Mouse (Mus musculus): ENCODE data around the gene Thra.

Gene Thra

DNA sequence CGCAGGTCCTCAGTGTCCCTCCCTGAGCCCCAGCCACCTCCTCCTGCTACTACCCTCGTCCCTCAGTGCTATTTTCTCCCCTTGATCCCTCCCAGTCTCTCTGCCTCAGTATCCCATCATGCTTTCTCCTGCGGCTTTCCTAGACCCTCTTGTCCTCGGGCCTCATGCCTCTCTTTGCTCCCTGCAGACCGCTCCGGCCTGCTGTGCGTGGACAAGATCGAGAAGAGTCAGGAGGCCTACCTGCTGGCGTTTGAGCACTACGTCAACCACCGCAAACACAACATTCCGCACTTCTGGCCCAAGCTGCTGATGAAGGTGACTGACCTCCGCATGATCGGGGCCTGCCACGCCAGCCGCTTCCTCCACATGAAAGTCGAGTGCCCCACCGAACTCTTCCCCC lies 23.7 kb downstream of the Thra start:
- no peak for DNase-seq (ENCODE audit: inconsistent age in 2 of 2, low spot score in 1 of 2)

DNA sequence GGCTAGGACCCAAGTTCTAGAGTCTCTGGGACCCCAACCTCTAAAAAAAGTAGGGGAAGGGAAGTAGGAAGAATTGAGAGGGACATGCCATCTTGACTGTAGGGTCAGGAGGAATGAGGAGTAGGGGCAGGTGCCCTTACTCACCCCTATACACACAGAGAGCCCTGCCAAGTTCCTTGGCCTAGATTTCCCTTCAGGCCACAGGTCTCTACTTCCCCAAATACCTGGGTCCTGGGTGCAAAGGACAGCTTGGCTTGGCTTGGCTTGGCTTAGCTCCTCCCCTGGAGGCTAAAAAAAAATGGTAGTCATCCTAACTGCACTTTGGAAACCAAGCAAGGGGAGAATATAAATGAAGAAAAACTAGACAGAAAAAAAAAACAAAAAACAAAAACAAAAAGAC lies 24.3 kb downstream of the Thra start:
- no peak for DNase-seq (ENCODE audit: inconsistent age in 2 of 2, low spot score in 1 of 2)

DNA sequence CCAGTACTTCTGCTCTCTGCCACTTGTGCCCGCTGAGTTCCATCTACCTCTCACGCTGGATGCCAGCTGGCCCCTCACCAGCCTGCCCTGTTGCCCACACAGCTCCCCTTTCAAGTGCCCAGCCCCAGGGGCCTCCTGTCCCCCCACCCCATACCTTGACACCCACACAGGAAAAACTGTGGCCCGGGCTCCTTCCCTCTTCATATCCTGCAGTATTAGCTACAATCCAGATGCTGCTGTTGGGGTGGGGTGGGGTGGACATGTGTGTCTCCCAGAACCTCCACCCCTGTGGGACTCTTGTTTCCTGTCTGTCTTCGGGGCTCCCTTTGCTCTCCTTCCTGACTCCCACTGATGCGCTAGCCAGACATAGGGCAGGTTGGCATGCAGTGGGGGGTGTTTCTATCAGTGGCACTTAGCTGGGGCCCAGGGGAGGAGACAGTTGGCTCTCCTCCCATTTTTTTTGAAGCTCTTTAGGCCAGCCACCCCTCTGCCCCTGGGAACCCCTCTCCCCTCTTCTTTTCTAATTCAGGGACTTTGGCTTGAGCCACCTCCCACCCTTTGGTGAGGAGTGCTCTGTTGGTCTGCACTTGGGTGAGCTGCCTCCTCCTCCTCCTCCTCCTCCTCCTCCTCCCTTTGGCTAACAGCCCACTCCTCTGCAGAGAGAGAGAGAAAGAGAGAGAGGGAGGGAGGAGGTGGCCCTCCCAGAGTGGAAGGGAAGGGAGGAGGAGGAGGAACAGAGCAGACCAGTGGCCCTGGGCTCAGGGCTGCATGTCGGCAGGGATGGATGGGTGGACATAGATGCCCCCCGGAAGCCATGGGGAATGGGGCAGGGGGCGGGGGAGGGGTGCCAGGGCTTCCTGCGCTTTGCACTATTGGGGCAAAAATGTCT lies 25.2 kb downstream of the Thra start:
- peak; percentile 25 to 71 for DNase-seq (ENCODE audit: inconsistent age in 2 of 2, low spot score in 1 of 2)

DNA sequence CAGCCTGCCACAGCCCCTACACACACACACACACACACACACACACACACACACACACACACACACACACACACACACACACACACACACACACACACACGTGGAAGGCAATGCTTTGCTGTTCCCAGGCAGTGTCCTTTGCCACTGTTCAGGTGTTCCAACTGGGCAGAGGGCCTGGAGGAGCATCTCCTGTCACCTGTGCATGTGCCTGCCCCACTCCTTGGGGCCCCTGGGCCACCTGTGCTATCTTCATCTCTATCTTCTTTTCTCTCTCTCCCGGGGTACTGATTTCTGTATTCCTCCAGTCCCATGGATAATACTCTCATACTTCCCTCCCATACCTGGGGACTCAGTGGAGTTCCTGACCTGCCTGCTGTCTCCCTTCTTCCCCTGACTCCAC lies 25.9 kb downstream of the Thra start:
- DNase-seq (ENCODE audit: inconsistent age in 2 of 2, low spot score in 1 of 2), result peak in 1 of 2 experiments; percentile 67

DNA sequence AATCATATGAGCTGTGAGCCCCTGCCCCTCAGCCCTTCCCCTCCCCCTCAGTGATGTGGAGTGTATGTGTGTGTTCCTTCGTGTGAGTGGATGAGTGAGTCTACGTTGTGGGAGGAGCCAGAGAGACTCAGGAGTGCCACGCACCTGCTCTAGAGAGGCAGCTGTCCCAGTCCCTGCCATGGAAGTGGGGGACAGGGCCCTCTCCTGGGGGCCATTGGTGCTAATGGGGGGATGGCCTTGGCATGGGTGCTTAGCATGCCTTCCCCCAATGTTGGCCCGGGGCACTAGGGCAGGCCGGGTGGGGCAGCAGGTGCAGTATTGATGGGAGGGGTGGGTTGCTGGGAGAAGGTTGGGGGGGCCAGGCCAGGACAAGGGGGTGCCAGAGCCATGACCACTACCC lies 26.4 kb downstream of the Thra start:
- peak; percentile 30 to 70 for DNase-seq (ENCODE audit: inconsistent age in 2 of 2, low spot score in 1 of 2)

DNA sequence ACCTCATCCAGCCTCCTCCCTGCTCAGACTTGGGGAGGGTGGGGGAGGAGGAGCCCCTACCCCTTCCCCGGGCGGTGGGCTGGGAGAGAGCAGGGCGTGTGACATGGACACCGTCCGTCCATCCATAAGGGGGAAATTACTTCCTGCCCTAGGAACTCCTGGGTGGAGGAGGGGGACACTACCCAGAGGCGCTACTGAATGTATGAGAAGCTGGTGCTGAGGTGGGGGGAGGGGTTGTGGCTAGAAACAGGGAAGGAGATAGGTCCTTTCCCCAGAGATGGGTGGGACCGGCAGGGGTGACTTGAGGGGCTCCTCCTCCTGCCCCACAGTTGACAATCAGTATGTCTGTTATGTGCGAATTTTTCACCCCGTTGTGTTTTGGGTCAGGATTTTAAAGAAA lies 26.8 kb downstream of the Thra start:
- peak; percentile 63 to 84 for DNase-seq (ENCODE audit: inconsistent age in 2 of 2, low spot score in 1 of 2)

DNA sequence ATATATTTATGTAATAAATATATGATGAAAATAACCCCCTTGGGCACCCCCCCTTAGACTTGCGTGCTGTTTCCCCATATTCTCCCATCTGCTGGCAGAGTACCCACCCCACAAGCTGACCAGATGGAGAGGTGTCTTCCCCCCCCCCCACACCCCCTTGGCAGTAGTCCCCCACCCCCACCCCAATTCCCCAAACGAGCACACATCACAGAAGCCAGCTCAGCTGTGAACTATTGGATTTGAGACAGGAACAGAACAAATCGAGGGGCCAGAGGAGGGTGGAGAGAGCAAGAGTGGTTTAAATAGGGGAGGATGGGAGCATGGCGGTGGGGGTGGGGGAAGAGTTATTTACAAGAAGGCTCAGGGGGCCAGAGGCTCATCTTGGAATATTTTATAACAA lies 27.3 kb downstream of the Thra start:
- DNase-seq (ENCODE audit: inconsistent age in 2 of 2, low spot score in 1 of 2), result no peak

DNA sequence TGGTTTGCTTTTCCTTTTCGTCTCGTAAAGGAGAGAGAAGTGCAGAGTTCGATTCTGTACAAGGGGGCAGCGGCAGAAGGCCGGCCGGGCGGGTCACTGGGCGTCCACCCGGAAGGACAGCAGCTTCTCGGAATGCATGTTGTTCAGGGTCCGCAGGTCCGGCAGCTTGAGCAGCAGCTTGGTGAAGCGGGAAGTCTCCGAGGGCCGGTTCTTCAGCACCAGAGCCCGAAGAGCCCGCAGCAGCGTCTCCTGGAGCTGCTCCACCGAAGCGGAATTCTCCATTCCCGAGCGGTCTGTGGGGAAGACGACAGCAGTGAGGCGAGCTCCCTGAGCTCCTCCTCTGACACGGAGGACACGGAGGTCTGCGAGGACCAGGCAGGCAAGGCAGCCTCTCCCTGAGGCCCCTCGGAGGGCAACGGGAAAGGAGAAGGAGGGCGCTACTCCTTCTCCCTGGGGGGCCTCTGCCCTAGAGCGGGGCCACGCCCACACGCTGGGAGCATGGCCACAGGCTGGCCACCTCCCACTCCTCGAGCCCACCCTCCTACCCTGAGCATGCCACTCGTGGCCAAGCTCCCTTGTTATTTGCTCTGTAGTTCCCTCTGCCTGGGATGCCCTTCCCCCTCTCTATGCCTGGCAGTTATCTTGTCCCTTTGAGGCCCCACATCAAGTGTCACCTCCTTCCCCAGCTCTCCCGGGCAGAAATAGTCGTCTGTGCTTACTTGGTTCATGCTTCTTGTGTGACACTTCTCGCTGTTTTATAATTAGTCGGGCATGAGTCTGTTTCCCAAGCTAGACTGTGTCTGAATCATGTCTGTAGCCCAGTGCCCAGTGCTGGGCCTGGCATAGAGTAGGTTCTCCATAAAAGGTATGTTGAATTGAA lies 27.9 kb downstream of the Thra start:
- DNase-seq (ENCODE audit: inconsistent age in 2 of 2, low spot score in 1 of 2), result peak; percentile 48 to 75

DNA sequence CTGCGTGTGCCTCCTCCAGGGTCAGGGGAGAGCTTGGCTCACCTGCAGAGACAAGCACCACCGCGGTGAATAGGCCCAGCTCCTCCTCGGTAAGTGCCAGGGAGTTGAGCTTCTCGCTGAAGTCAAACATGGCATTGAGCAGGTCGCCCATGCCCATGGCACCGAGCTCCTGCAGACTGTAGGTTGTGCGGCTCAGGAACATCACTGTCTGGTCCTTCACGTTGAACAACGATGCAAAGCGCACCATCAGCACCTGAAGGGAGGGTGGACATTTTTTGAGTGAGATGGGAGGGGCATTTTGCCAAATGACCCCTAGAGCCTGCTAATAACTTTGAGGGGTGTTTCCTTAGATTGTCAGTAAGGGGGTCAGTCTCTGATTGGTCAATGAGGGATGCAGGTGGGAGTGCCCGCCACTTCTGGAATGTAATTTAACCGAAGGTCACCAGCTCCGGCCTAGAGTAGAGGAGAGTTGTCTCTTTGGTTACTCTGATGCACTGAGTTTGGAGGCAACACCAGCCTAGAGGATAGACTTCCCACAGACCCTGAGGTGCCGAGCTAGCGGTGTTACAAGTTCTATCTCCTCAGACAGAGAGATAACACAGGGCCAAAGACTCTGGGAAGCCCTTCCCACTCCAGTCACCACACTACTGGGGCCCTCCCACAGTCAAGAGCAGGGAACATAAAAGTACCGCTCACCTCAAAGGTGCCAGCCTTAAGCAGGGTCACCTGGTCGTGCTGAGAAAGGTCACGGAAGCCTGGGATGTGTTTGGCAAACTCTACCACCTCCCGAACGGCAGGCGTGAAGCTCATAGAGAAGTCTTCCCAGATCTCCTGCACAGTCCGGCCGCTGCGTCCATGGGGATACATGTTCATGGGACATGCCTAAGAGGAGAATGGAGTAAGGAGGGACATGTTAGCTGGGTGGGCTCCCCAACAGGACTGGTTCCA lies 28.8 kb downstream of the Thra start:
- peak; percentile 37 to 75 for DNase-seq (ENCODE audit: inconsistent age in 2 of 2, low spot score in 1 of 2)

DNA sequence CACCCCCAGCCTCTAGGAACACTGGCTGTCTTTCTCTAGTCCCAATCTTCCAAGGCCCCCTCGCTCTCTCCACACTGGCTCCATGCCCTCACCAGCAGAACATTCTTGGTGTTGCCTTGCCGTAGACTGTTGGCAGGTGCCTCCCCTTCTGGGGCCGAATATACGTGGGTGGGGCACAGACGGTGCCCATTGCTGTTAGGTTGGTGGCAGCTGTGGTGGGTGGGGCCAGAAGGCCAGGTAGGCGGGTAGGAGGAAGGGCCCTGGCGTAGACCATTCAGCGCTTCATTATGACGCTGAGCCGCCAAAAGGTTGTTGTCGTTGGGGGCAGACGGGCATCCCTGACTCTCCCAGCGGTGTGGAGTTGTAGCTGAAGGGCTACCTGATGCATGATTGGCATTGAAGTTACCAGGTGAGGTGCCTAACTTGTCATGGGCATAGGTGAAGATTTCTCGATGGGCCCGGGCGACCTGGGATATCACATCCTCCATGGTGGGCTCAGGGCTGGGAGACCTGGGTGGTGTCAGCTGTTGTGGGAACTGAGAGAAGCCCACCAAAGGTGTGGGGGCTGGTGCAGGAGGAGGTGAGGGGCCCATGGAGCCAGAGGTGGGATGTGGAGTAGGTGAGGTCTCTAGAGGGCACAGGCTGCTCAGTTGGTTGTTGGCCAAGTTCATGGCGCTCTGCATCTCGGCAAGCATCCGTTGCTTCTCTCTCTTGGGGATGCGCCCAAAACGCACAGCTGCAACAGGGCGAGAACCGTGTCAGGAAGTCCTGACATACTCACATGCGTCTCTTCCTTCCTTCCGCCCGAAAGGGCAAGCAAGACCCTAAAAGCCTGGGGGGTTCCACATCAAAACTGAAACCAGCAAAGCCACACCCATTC lies 29.9 kb downstream of the Thra start:
- DNase-seq (ENCODE audit: inconsistent age in 2 of 2, low spot score in 1 of 2), result peak; percentile 42 to 70

DNA sequence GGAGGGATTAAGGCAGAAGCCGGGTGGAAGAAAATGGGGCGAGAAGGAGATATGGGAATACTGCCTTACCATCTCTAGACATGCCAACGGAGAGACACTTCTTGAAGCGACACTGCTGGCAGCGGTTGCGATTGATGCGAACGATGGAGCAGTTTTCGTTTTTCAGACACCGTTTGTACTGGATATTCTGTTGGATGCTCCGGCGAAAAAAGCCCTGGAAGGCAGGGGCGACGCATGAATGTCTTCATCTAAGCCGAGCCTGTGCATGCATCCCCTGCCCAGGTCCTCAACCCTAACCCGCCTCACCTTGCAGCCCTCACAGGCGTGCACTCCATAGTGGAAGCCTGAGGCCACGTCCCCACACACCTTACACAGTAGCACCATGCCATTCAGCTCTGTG lies 30.7 kb downstream of the Thra start:
- peak; percentile 31 to 65 for DNase-seq (ENCODE audit: inconsistent age in 2 of 2, low spot score in 1 of 2)

DNA sequence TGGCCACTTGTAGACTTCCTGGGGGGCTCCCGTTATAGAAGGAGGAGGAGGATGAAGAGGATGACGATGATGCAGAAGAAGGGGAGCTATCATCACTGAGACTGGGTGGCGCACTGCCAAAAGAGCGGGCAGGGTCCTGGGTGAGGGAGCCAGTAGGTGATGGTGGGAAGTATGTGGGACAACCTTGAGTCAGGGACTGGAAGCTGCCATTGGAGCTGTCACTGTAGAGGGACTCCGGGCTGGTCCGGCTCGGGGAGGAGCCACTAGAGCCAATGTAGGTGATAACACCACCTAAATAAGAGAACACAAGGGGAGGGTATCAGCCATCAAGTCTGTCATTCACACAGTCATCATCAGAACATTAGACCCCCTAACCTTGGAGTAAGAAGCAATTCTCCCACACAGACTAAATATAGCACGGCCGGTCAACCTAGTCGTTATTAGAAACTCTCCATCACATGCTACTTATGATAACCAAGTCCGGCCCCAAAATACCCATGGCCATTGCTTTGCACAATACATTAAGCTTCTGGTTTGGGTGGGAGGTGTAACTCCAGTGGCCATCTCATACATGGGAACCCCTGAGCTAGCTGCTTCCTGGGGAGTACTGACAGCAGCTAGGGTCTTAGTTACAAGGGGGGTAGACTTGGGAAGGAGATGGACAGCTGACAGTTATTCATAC lies 31.5 kb downstream of the Thra start:
- DNase-seq (ENCODE audit: inconsistent age in 2 of 2, low spot score in 1 of 2), result peak; percentile 64 to 81

DNA sequence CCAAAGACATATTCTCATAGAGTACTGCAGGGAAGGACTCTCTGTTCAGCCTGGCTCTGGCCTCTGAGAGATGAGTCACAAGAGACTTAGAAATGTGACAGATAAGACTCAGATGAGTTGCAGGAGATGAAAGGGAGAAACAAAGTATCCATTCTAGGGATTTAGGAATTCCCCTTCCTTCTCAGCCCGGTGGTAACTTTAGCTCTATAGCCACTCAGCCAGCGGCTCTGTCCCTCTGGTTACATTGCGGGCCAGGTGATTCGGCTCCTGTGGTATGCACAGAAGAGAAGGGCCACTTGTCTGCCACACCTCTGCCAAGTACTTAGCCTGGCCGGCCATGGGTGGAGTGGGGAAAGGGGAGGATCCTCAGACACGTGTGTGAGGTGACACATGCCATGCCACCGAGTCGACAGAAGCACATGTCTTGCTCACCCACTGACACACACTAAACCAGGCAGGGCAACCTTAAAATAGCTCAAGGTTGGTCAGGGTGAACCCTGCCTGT lies 32.3 kb downstream of the Thra start:
- peak; percentile 91 to 96 for DNase-seq (ENCODE audit: inconsistent age in 2 of 2, low spot score in 1 of 2)

DNA sequence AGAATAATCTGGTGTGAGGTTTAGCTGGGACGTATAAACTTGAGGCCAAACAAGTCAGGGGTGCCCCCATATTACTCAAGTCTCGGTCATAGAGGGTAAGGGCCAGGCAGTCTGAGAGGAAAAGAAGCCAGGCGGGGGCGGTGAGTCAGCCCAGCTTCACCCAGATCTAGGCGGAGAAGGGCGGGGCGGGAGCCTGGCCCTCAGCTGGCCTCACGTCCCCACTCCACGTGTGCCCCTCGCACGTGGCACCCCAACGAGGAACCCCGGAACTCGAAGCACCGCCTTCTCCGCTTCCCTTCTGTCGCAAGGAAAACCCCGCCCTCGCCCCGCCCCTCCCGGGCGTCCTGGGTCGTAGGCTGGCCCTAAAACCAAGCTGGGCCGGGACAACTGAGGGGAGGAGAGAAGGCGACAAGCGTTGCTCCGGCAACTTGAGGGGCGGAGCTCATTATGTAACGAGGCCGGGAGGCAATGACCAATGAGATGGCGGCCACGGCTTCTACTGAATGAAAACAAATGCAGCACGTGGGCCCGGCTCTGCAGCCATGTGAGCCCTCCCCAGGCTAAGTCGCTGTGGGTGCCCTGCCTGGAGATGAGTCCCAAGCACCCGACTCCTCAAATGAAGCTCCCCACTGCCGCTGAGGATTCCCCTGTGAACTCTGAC lies 33.3 kb downstream of the Thra start:
- peak; percentile 100 for DNase-seq (ENCODE audit: inconsistent age in 2 of 2, low spot score in 1 of 2)

DNA sequence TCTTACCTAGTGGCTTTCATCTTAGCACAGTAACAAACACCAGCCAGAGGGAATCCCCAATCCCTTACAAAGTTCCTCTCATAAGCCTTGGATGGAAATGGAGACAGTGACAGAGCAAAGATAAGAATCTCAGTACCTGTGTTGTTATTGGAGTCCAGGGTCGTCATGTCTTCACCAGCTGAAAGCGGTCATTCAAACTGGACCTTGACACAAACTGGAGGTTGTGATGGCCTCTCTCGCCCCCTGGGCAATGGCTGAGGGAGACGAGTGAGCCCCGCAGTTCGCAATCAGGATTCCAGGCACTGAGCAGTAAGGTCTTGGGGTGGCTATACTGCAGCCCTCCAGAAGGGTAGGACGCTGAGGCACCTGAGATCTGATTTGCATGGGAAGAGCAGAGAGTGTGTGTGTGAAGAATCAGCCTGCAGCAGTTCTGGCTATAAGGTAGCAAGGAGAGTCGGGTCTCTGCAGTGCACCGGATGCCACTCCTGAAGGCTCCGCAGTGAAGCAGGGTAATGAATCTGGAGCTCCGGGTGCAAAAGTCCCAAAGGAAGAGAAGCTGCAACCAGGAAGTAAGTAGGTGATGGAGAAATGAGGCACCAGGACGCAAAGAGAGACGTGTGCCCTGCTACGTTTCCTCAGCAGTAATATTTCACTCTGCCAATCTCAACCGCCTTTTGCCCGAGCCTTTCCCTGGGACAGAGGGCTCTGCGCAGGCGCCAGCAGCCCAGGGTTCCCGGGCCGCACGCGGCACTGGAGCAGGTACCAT lies 34.3 kb downstream of the Thra start, which contains the start of gene Nr1d1:
Nr1d1 (minus strand) TSS at position 752 of the 766 bp plus-strand sequence.
- DNase-seq (ENCODE audit: inconsistent age in 2 of 2, low spot score in 1 of 2), result no peak

DNA sequence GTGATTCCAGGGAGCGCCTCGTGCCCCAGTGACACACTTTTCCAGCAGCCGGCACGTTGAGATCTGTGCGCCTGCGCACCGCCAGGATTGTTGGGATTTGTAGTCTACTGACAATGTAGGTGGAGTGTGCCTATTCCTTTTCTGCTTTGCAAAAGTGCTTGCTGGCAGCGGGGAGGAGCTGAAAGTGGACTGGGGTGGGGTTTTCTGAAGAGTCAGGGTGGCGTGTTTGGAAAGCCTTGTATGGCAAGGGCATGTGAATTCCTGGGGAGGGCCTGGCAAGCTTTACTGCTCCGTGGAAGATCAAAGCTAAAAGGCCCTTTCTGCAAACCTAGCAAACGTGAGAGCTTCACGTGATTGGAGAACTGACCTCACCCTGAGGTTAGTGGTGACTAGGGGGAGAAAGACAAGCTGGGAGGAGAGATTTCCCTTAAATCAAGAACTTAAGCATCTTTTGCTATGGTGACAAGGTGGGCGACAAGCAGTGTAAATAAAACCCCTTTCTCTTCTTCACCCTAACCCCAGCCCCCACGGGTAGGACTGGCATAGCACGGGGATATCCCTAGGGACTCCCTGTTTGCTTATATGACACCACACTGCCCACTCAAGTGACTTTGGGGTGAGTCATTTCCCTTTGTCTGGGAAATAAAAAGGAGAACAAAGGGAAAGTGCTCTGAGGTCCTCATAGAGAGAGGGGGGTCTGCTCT lies 35.1 kb downstream of the Thra start:
- DNase-seq (ENCODE audit: inconsistent age in 2 of 2, low spot score in 1 of 2), result peak; percentile 100
